Mouse (Mus musculus): ENCODE data around the gene Maneal. TPM values are rescaled to one million over a fixed set of nuclear protein-coding genes. Genes with fewer than 3 reads are reported as not detected.

The Maneal gene
- total and polyA plus RNA-seq, 3 experiments, result 0.08 TPM; not detected in 2

- H3K27ac ChIP-seq (ENCODE audit: control insufficient read depth, low read depth, low read length), result no peak overlapping the region
- no peak overlapping the region for H3K9ac ChIP-seq (ENCODE audit: control insufficient read depth, low read depth, low read length, poor library complexity, severe bottlenecking)
- no peak for TF ChIP-seq MXI1 (IDR thresholded peaks at IDR 0.05; ENCODE audit: low read depth, low read length)
- no peak for TF ChIP-seq JUND (IDR thresholded peaks at IDR 0.05; ENCODE audit: low read depth, low read length)
- no peak for TF ChIP-seq USF2 (IDR thresholded peaks at IDR 0.05; ENCODE audit: borderline replicate concordance in 1 of 2, insufficient read depth in 1 of 2, low read depth in 1 of 2, low read length in 2 of 2)
- no peak for TF ChIP-seq UBTF (IDR thresholded peaks at IDR 0.05; ENCODE audit: borderline replicate concordance, insufficient read depth, low read depth, low read length)
- no peak for TF ChIP-seq ETS1 (IDR thresholded peaks at IDR 0.05; ENCODE audit: low read depth, low read length)
- TF ChIP-seq E2F4 (IDR thresholded peaks at IDR 0.05; ENCODE audit: borderline replicate concordance, low read depth, low read length), result no peak
- no peak for TF ChIP-seq EP300 (IDR thresholded peaks at IDR 0.05; ENCODE audit: low read depth in 1 of 2, low read length in 2 of 2)
- TF ChIP-seq POLR2A (IDR thresholded peaks at IDR 0.05; ENCODE audit: control insufficient read depth in 1 of 2, insufficient read depth in 1 of 2, low read depth in 1 of 2, low read length in 2 of 2, poor library complexity in 1 of 2), result no peak
- TF ChIP-seq ZC3H11A (IDR thresholded peaks at IDR 0.05; ENCODE audit: low read depth, low read length), result no peak
- TF ChIP-seq GABPA (IDR thresholded peaks at IDR 0.05; ENCODE audit: low read depth, low read length), result no peak
- TF ChIP-seq CHD2 (IDR thresholded peaks at IDR 0.05; ENCODE audit: low read length), result no peak
- no peak for TF ChIP-seq POLR2AphosphoS5 (IDR thresholded peaks at IDR 0.05; ENCODE audit: borderline replicate concordance, low read depth, low read length)
- TF ChIP-seq HCFC1 (IDR thresholded peaks at IDR 0.05; ENCODE audit: low read depth, low read length), result no peak
- no peak for TF ChIP-seq SIN3A (IDR thresholded peaks at IDR 0.05; ENCODE audit: low read length)
- no peak for TF ChIP-seq CHD1 (IDR thresholded peaks at IDR 0.05; ENCODE audit: low read depth, low read length)
- TF ChIP-seq MAX (IDR thresholded peaks at IDR 0.05; ENCODE audit: low read length), result no peak
- TF ChIP-seq MEF2A (IDR thresholded peaks at IDR 0.05; ENCODE audit: extremely low read depth, insufficient replicate concordance, low read depth, low read length, poor library complexity, severe bottlenecking), result no peak
- TF ChIP-seq ZMIZ1 (IDR thresholded peaks at IDR 0.05; ENCODE audit: low read depth, low read length), result no peak
- H3K4me1 ChIP-seq (ENCODE audit: control insufficient read depth in 1 of 2, insufficient read depth in 2 of 2, low read length in 2 of 2), result no peaks in the 10 kb centered on the region
- H3K4me3 ChIP-seq (ENCODE audit: control insufficient read depth in 1 of 2, insufficient read depth in 1 of 2, low read depth in 2 of 2, low read length in 2 of 2), result no peak overlapping the region
- no peaks in the 10 kb centered on the region for H3K27me3 ChIP-seq (ENCODE audit: control insufficient read depth in 1 of 2, insufficient read depth in 2 of 2, low read length in 2 of 2)
- H3K79me2 ChIP-seq (ENCODE audit: control insufficient read depth, insufficient read depth, low read length, poor library complexity), result peaks cover 4% of the 10 kb centered on the region; the same call in 1 of the 2 replicates
- H3K9me3 ChIP-seq (replicated peaks; ENCODE audit: insufficient read depth, low read length), result no peaks in the 10 kb centered on the region
- peaks cover 0 to 12% of the 10 kb centered on the region in 2 experiments; a peak in 2 of 4 replicates for H3K36me3 ChIP-seq (ENCODE audit: control insufficient read depth in 1 of 2, insufficient read depth in 2 of 2, low read length in 2 of 2)
- no peak for DNase-seq (ENCODE audit: low read depth, low spot score)
Measured at GRCm38 (mm10) chr4:124858370-124858769, 3.6 kb downstream of the Maneal start.

- Histone ChIP-seq H3K27ac (ENCODE audit: control insufficient read depth, low read depth, low read length) (no peak overlapping the region), H3K9me3 (replicated peaks; ENCODE audit: insufficient read depth, low read length) (no peaks in the 10 kb centered on the region), H3K4me1 (ENCODE audit: control insufficient read depth in 1 of 2, insufficient read depth in 2 of 2, low read length in 2 of 2) (peaks cover 0 to 11% of the 10 kb centered on the region in 2 experiments; a peak in 3 of 4 replicates), H3K79me2 (ENCODE audit: control insufficient read depth, insufficient read depth, low read length, poor library complexity) (peaks cover 25% of the 10 kb centered on the region), H3K36me3 (ENCODE audit: control insufficient read depth in 1 of 2, insufficient read depth in 2 of 2, low read length in 2 of 2) (peaks cover 12 to 18% of the 10 kb centered on the region in 2 experiments; a peak in 3 of 4 replicates), H3K27me3 (ENCODE audit: control insufficient read depth in 1 of 2, insufficient read depth in 2 of 2, low read length in 2 of 2) (no peaks in the 10 kb centered on the region), H3K9ac (ENCODE audit: control insufficient read depth, low read depth, low read length, poor library complexity, severe bottlenecking) (no peak overlapping the region), H3K4me3 (ENCODE audit: control insufficient read depth in 1 of 2, insufficient read depth in 1 of 2, low read depth in 2 of 2, low read length in 2 of 2) (no peak overlapping the region)
- TF ChIP-seq CHD2 (IDR thresholded peaks at IDR 0.05; ENCODE audit: low read length), result no peak
- no peak for TF ChIP-seq CTCF (IDR thresholded peaks at IDR 0.05 in 2 of 3, conservative IDR thresholded peaks at IDR 0.05 in 1 of 3; ENCODE audit: control insufficient read depth in 1 of 3, insufficient read depth in 1 of 3, low read depth in 2 of 3, low read length in 3 of 3, poor library complexity in 1 of 3, severe bottlenecking in 1 of 3)
- TF ChIP-seq SIN3A (IDR thresholded peaks at IDR 0.05; ENCODE audit: low read length), result no peak
- no peak for TF ChIP-seq POLR2AphosphoS5 (IDR thresholded peaks at IDR 0.05; ENCODE audit: borderline replicate concordance, low read depth, low read length)
- TF ChIP-seq MAFK (IDR thresholded peaks at IDR 0.05; ENCODE audit: borderline replicate concordance, low read depth, low read length), result no peak
- no peak for TF ChIP-seq MEF2A (IDR thresholded peaks at IDR 0.05; ENCODE audit: extremely low read depth, insufficient replicate concordance, low read depth, low read length, poor library complexity, severe bottlenecking)
- no peak for TF ChIP-seq MYC (IDR thresholded peaks at IDR 0.05; ENCODE audit: low read depth, low read length)
- TF ChIP-seq NRF1 (IDR thresholded peaks at IDR 0.05; ENCODE audit: insufficient read depth, low read depth, low read length, poor library complexity, severe bottlenecking), result no peak
- no peak for TF ChIP-seq UBTF (IDR thresholded peaks at IDR 0.05; ENCODE audit: borderline replicate concordance, insufficient read depth, low read depth, low read length)
- no peak for TF ChIP-seq TBP (IDR thresholded peaks at IDR 0.05; ENCODE audit: low read depth, low read length)
- no peak for TF ChIP-seq ZNF384 (IDR thresholded peaks at IDR 0.05; ENCODE audit: low read depth, low read length)
- no peak for TF ChIP-seq ELF1 (IDR thresholded peaks at IDR 0.05; ENCODE audit: low read depth, low read length)
- TF ChIP-seq RAD21 (IDR thresholded peaks at IDR 0.05; ENCODE audit: low read depth, low read length), result no peak
- no peak for TF ChIP-seq USF2 (IDR thresholded peaks at IDR 0.05; ENCODE audit: borderline replicate concordance in 1 of 2, insufficient read depth in 1 of 2, low read depth in 1 of 2, low read length in 2 of 2)
- no peak for TF ChIP-seq ZMIZ1 (IDR thresholded peaks at IDR 0.05; ENCODE audit: low read depth, low read length)
- DNase-seq (ENCODE audit: low read depth, low spot score), result no peak
Measured at GRCm38 (mm10) chr4:124856294-124856693, 5.7 kb downstream of the Maneal start.

All from MEL (cell line).